Mouse (Mus musculus) liver, embryonic 14.5 days (tissue): Measurements from ENCODE around the gene Tm9sf4. TPM values are rescaled to one million over a fixed set of nuclear protein-coding genes. Genes with fewer than 3 reads are reported as not detected.

Experiments used
- ATAC-seq: fragments of 200-750 bp; cut with Nextera tagmentation; 2 replicates; pipeline ENCODE4 v1.8.0; 2017; ENCODE audit warnings: moderate number of reproducible peaks, mild to moderate bottlenecking, moderate library complexity; ENCODE audit not compliant: insufficient read depth
- DNase-seq, 3 experiments: peaks; one replicate each; pipeline ENCODE4 v3.0.0-alpha.2; 2012 to 2013; ENCODE audit warnings: low read depth in 3 of 3, low spot score in 3 of 3
- H3K27ac ChIP-seq: fragments of 300-500 bp; sonication (generic); 2 replicates; pipeline ENCODE4 v1.5.1; 2014; ENCODE audit warnings: moderate library complexity, mild to moderate bottlenecking, control low read depth, inconsistent platforms
- H3K27me3 ChIP-seq: fragments of 300-500 bp; sonication (generic); 2 replicates; pipeline ENCODE4 v1.6.1; 2014; ENCODE audit warnings: mild to moderate bottlenecking, low read length, moderate library complexity; ENCODE audit not compliant: control insufficient read depth, insufficient read depth
- H3K36me3 ChIP-seq: fragments of 300-500 bp; sonication (generic); replicated peaks from 2 replicates; pipeline ENCODE4 v1.6.1; 2014; ENCODE audit warnings: low read depth; ENCODE audit not compliant: control insufficient read depth, insufficient read depth
- H3K4me1 ChIP-seq, 2 experiments: fragments of 200-500 bp in 1 of 2; fragments of 300-500 bp in 1 of 2; sonication (generic) in 1 of 2; replicated peaks; 2 replicates each; pipeline ENCODE4 v1.6.1; 2012 to 2014; ENCODE audit warnings: antibody characterized with exemption in 1 of 2, inconsistent platforms in 1 of 2, low read length in 1 of 2; ENCODE audit not compliant: control insufficient read depth in 2 of 2, insufficient read depth in 2 of 2
- H3K4me2 ChIP-seq: fragments of 300-500 bp; sonication (generic); 2 replicates; pipeline ENCODE4 v1.6.1; 2014; ENCODE audit warnings: low read depth, mild to moderate bottlenecking, control low read depth, moderate library complexity
- H3K4me3 ChIP-seq, 2 experiments: fragments of 200-500 bp in 1 of 2; fragments of 300-500 bp in 1 of 2; sonication (generic) in 1 of 2; 2 replicates each; pipeline ENCODE4 v1.5.1; 2012 to 2014; ENCODE audit warnings: low read depth in 2 of 2, low read length in 2 of 2, mild to moderate bottlenecking in 2 of 2, control low read depth in 1 of 2, inconsistent platforms in 1 of 2, moderate library complexity in 1 of 2; ENCODE audit not compliant: insufficient read depth in 1 of 2
- H3K9ac ChIP-seq: fragments of 300-500 bp; sonication (generic); replicated peaks from 2 replicates; pipeline ENCODE4 v1.6.1; 2014; ENCODE audit warnings: mild to moderate bottlenecking, control low read depth, moderate library complexity
- H3K9me3 ChIP-seq: fragments of 300-500 bp; sonication (generic); 2 replicates; pipeline ENCODE4 v1.6.1; 2016; ENCODE audit warnings: low read length, mixed read lengths; ENCODE audit not compliant: control insufficient read depth
- CTCF ChIP-seq: IDR thresholded peaks from 2 replicates; pipeline ENCODE4 v1.5.1; 2016; ENCODE audit warnings: antibody characterized with exemption, low read depth, control low read depth
- EP300 ChIP-seq: IDR thresholded peaks from 2 replicates; pipeline ENCODE4 v1.6.1; 2016; ENCODE audit warnings: antibody characterized with exemption, low read depth
- WGBS: fragments of 180-500 bp; shearing (Covaris S2); extraction: QIAGEN DNeasy Blood & Tissue Kit; methylation state at CpG from one replicate; pipeline ENCODE4 v1.1.7; 2014; ENCODE audit not compliant: insufficient replicate concordance; 5-methylcytosine and 5-hydroxymethylcytosine counted together
- polyA plus RNA-seq, 2 experiments: library from polyadenylated mRNA; depleted of rRNA in 1 of 2; stranded (reverse) in 1 of 2; unstranded in 1 of 2; fragments of >200 nt; fragmentation: Nextera tagmentation in 1 of 2; extraction: Ambion mirVana in 1 of 2; gene quantifications; 2 replicates each; pipeline versions ENCODE4 v1.2.1 to v1.2.3; 2012 to 2014

Gene Tm9sf4
- polyA plus RNA-seq, 2 experiments: 13.0 to 23.7 TPM

DNA sequence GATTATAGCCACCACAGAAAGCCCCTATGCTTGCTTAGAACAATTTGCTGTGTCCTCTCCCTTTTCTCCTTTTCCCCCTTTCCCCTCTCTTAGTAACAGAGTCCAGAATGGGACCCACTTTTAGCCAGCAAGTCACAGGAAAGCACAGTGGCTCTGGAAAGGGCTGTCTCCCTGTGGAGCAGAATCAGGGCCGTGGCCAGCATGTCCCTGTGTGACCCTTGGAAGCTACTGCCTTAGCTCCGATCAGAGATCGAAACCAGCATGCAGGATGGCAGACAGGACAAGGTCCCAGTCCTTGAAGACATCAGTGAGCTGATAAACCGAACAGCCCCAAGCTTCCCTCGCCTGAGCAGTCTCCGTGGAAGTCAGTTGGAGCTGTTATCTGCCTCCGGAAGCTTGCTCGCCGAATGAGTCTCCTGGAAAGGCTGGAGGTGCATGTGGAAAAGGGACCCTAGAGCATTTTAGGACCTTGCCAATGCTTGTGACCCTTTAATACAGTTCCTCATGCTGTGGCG, 56.8 kb downstream of the Tm9sf4 start:
- H3K9me3 ChIP-seq: no peaks in the 10 kb centered on the region
- no peak for ATAC-seq

DNA sequence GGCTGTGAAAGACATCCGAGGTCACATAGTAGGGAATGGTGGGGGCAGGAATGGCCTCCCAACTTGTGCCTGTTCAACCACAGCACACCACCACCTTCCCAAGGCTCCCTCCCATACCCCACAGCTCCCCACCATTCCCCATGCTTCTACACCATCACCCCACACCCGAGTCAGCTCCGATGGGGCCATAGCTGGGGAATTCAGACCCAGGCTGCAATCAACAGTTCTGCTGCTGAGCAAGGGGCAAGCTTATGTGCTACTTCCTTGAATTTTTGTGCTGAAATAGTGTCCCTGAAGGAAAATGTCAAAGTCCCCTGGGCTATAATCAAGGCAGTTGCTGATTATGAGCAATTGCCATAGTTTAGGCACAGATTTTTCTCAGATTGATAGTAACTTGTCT, 57.4 kb downstream of the Tm9sf4 start:
- no peaks in the 10 kb centered on the region for H3K36me3 ChIP-seq
- H3K27ac ChIP-seq: no peak overlapping the region
- no peak for DNase-seq
- H3K9me3 ChIP-seq: no peaks in the 10 kb centered on the region
- no peaks in the 10 kb centered on the region for H3K27me3 ChIP-seq
- WGBS: 70% methylated on average over 3 of the region's 3 CpGs
- no peak overlapping the region for H3K9ac ChIP-seq
- no peak overlapping the region for H3K4me2 ChIP-seq
- no peak for ATAC-seq
- TF ChIP-seq CTCF (no peak), EP300 (no peak)
- H3K4me1 ChIP-seq: peaks cover 29 to 50% of the 10 kb centered on the region in 2 experiments
- H3K4me3 ChIP-seq: no peak overlapping the region

More for the DNA sequence above, 56.8 kb downstream of the Tm9sf4 start:
- Histone ChIP-seq H3K4me3 (no peak overlapping the region), H3K4me1 (peaks cover 29 to 47% of the 10 kb centered on the region in 2 experiments), H3K9ac (no peak overlapping the region), H3K36me3 (no peaks in the 10 kb centered on the region), H3K27me3 (no peaks in the 10 kb centered on the region), H3K27ac (no peak overlapping the region), H3K4me2 (no peak overlapping the region)
- WGBS: 79% methylated on average over 10 of the region's 10 CpGs
- DNase-seq: no peak
- no peak for TF ChIP-seq CTCF
- no peak for TF ChIP-seq EP300

DNA sequence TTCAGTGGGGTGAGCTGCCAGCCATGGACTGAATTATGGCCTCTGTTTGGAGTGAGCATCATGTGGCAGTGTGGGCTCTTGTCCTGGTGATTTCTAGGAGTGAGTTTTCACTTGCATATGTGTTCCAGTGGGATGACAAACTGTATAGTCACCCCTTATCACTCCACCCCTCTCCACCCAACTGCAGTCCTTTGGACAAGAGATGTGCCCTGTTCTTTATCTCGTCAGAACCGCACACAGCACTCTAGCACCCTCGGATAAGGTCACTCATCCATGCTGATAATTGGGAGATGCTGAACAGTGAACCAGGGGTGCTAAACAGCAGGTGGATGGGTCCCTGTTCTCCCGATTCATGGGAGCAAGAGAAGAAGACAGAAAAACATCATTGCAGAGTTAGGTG, 60.5 kb downstream of the Tm9sf4 start:
- Histone ChIP-seq H3K4me1 (peaks cover 49 to 54% of the 10 kb centered on the region in 2 experiments), H3K4me3 (peak overlapping the region; percentile 22 to 35; a peak in 3 of 4 replicates), H3K9ac (peak overlapping the region; percentile 72), H3K27me3 (no peaks in the 10 kb centered on the region), H3K36me3 (no peaks in the 10 kb centered on the region; the same call in 1 of the 2 replicates), H3K27ac (peak overlapping the region; percentile 93), H3K9me3 (no peaks in the 10 kb centered on the region), H3K4me2 (peak overlapping the region; percentile 79)
- DNase-seq (peak; percentile 73 to 79 (median 74)), ATAC-seq (peak; percentile 95)
- TF ChIP-seq EP300: peak; percentile 91
- TF ChIP-seq CTCF: no peak
- WGBS: 10% methylated on average over 4 of the region's 4 CpGs

DNA sequence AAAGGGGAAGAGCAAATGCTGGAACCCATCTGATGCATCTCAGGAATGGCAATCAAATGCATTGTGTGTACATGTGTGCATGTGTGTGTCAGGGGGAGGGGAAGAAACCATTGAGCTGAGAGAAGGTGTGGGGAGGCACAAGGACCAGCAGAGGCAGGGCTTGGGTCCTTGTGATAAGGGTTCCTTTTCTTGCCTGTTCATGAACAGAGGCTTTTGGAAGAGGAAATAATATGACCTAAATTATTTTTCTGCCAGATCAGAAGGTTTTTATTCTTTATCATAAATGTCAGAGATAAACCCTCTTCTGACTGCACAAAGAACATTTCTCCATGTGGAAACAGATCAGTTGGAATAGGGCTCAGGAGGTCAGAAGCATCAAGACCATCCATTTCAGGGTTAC, 61.0 kb downstream of the Tm9sf4 start:
- peak overlapping the region in 1 of 2 experiments; percentile 35; a peak in 2 of 4 replicates for H3K4me3 ChIP-seq
- peak overlapping the region; percentile 79 for H3K4me2 ChIP-seq
- peak; percentile 23; the same call in 1 of the 2 replicates for TF ChIP-seq CTCF
- TF ChIP-seq EP300: no peak
- peak overlapping the region; percentile 57 for H3K9ac ChIP-seq
- peak overlapping the region; percentile 93 for H3K27ac ChIP-seq
- ATAC-seq: peak; percentile 80
- H3K9me3 ChIP-seq: no peaks in the 10 kb centered on the region
- peaks cover 55 to 59% of the 10 kb centered on the region in 2 experiments for H3K4me1 ChIP-seq
- no peaks in the 10 kb centered on the region for H3K27me3 ChIP-seq
- peak in 2 of 3 experiments; percentile 46 to 51 for DNase-seq
- peaks cover 3% of the 10 kb centered on the region; the same call in 1 of the 2 replicates for H3K36me3 ChIP-seq

DNA sequence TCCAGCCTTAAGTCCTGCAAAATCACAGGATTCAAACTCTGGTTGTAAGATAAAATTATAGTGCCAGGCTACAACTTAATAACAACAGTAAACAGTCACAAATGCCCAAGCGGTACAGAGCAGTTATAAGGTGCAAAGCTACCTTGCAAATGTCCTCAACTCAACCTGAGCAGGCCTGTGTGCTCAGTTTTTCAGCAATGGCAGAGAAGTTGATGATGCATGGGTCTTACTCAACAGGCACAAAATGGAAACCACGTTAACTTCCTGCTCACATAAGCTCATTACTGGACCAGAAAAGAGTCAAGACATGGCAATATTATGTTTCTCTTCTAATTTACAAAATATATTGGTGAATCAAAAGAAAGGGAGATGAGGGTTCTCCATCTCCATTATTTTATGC, 61.5 kb downstream of the Tm9sf4 start:
- Histone ChIP-seq H3K4me3 (no peak overlapping the region), H3K27me3 (no peaks in the 10 kb centered on the region), H3K36me3 (peaks cover 6% of the 10 kb centered on the region; the same call in 1 of the 2 replicates), H3K9me3 (no peaks in the 10 kb centered on the region), H3K9ac (peak overlapping the region; percentile 57), H3K4me2 (peak overlapping the region; percentile 79), H3K27ac (peak overlapping the region; percentile 93), H3K4me1 (peaks cover 59 to 63% of the 10 kb centered on the region in 2 experiments)
- ATAC-seq (no peak), DNase-seq (no peak)
- 62% methylated on average over 2 of the region's 2 CpGs for WGBS
- TF ChIP-seq CTCF: no peak
- TF ChIP-seq EP300: no peak
